Mouse (Mus musculus) cerebellum, postnatal 14 days (tissue): ENCODE measurements around the gene 1500009C09Rik.

Source experiments
- DNase-seq, 2 experiments: peaks; one replicate each; pipeline ENCODE4 v3.0.0; 2021; ENCODE audit warnings: mixed read lengths in 2 of 2

Gene 1500009C09Rik

DNA sequence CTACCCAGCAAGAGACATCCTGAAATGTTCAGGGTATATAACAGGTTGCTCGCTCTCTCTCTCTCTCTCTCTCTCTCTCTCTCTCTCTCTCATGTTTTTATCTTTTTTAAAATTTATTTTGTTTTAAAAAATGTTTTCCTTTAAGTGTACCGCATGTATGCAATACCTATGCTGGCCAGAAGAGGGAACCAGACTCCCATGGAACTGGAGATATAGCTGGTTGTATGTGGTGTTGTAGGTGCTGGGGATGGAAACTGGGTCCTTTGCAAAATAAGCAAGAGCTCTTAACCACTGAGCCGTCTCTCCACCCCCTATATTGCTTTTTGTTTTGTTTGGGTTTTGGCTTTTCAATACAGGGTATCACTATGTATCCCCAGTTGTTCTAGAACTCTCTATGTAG, 618 bp upstream of the 1500009C09Rik start:
- DNase-seq, result no peak

DNA sequence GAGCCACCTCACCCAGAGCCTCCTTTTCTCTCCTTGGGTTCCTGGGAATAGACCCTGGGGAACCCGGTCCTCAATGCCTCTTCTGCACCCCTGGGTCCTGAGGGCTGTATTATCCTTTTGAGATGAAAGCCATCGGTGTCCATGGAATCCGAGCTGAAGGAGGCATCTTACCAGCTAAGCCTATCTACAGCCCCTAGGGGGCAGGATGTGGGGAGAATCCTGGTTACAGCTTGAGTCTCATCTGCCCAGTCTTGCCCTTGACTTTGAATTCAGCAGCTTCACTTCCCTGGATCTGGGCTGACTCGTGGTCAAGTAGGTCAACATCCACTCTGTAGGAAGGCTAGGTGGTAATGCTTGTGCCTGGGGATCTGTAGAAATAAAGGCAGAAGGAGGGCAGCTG, 3.1 kb downstream of the 1500009C09Rik start:
- DNase-seq, result peak in 1 of 2 experiments; percentile 61

DNA sequence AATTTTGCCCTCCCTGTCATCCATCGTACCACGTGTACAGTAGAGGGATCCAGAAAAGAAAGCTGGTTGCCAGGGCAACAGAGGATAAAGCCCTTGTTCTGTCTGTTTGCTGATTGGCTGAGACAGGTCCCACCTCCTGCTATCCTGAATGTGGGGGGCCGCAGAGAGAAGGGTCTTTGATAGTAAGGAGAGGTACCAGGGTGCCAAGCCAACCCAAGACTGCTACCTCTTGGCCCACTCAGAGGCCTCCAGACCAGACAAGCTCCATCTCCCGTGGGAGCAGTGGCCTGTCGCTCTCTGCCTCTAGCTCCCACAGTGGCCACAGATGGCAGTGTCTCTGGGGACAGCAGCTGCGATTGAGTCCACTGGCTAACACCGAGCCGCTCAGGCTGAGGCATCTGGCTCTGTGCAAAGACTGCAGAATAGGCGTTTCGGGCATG, 3.8 kb downstream of the 1500009C09Rik start:
- peak; percentile 82 to 83 for DNase-seq

DNA sequence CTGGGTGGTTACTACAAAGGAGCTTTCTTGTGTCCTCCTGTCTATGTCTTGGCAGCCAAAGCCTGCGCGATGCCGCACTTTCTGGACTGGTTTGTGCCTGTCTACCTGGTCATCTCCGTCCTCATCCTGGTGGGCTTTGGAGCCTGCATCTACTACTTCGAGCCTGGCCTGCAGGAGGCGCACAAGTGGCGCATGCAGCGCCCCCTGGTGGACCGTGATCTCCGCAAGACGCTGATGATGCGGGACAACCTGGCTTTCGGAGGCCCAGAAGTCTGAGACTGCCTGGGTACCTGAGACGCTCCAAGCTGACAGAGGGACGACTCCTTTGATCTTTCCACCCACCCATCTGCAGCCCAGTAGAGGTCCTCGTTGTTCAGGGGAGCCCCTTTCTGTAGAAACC, 7.3 kb downstream of the 1500009C09Rik start:
- peak; percentile 89 to 95 for DNase-seq

DNA sequence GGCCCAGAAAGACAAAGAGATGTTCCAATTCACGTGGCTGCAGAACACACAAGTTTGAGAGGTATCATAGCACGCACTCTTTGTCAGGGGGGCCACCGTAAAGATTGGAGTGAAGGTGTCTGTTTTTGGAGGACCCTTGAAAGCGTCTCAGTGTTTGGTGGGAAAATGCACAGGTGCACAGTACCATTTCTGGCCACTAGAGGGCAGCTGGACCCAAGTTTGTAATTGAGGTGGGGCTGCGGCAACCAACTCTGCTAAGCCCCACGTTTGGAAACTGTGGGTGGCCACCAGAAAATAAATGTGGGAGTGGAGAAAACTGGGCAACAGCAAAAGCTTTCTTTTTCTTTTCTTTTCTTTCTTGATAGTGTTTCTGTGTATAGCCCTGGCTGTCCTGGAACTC, 14.2 kb downstream of the 1500009C09Rik start:
- DNase-seq, result peak; percentile 90 to 91

DNA sequence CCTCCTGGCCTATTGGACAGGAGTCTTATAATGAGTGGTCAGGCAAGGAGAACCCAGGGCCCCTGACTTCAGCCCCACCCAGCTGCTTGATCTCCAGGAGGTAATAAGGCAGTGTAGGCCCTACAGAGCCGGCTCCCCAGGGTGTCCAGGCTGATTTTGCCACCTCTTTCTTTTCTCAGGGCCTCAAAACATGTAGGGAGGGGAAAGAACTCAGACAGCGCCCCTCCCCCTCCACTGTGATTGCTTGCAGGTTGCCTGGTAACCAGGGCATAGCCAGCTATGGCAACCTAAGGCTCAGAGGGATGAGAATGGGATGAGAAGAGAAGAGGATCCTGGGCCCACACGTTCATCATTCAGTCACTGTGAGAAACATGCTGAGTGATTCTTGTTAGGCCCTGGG, 16.0 kb downstream of the 1500009C09Rik start:
- DNase-seq, result peak; percentile 63 to 81

DNA sequence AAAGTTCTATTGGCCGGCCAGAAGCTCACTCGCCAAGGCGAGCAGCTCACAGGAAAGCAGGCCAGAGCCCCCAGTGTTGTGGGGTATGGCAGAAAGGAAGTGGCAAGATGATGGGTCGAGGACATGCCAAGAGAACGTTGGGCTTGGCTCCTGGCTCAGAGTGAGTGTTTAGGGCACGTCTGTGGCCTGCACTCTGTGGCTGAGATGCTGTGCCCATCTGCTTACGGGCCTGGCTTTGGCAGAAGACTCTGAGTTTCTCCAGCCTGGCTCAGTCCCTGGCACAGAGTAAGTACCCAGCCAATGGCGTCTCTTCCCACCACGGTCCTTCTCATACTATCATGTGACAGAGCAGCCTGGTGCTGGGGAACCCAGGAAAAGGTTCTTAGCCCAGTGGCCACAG, 16.6 kb downstream of the 1500009C09Rik start:
- DNase-seq, result peak; percentile 77 to 84

DNA sequence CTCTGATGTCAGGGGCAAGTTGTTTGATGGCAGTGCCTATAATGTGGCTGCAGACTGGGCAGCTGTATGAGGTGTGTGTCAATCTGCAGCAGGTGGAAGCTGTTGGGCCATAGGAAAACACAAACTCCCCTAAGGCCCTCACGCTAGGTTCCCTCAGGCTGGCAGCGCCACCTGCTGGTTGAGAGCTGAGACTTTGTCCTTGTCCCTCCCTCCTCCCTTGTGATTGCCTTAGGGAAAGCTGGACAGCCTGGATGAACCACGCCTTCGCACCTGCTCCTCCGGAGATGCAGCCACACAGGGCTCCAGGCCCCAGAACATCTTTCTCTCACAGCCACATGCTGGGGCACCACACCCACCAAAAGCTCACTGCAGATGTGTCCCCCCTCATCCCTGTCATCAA, 19.0 kb downstream of the 1500009C09Rik start:
- DNase-seq, result peak; percentile 88 to 96

DNA sequence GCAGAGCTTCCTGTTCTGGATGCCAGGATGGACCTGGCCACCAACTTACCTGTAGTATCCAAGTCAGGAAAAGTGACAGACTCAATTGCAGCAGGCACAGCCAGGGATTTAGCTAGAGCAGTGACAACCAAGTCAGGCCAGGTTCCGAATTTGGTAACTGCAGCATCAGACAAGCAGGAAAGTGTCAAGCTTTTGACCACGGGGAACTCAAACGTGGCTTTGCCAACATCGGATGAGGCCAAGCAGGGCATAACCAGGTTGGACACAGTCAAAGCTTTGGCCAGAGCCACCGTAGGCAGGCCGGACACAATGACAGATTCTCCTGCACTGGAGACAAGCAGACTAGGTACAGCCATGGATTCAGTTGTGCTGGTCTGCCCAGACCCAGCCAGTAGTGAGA, 20.1 kb downstream of the 1500009C09Rik start:
- peak; percentile 50 to 60 for DNase-seq

DNA sequence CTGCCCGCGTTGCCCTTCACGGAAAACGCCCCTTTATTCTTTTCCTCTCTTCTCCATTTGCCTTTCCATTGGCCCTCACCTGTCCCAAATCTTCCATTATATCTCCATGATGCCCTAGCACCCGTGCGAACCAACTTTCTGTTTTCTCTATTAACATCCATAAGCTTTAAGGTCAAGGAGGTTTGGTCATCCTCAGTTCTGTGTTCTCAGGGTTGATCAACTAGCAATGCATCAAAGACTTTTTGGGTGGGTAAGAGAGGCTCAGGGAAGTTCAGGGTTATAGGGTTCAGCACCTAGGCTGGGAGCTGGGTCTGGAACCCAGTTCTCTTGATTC, 22.4 kb downstream of the 1500009C09Rik start, which contains the start of gene Sept3:
TSS of gene Sept3 (plus strand) at position 301 of the 334 bp plus-strand sequence.
- no peak for DNase-seq

DNA sequence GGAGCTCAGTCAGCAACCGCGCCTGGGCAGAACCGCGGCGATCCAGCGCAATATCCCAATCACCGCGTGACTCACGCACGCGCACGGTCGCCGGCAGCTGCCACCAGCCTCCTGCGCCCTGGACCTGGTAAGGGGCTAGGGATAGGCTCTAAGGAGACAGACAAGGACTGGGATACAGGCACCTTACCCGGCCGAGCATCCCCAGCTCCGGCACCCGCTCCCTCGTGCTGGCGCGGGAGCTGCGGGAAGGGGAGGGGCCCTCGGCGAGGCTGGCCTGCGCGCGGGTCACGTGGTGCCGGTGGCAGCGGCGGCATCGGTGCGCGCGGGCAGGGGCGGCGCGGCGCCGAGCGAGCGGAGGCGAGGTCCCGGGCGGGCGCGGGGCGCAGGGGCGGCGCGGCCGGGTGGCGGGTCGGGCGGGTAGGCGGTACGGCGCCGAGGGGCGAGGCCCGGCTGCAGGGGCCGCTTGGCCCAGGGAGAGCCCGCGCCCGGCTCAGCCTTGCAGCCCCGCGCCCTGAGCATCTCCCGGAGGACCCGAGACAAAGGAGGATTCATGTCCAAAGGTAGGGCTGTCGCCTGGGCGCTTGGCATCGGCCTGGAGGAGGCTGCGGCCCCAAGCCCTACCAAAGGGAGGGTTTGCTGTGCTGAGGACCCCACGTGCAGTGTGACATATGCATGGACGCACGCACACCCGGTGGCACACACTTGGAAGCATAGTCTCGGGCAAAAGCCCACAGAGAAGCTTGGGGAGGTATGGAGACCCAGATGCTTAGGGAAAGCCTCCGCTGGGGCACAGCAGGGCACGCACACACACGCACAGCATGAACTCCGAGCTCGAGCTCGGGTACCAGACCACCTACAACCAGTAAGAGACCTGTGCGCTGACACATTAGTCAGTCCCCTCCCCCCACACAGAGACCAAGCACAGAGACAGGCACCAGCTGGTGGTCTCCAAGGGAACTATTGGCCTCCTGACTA, 23.0 kb downstream of the 1500009C09Rik start:
- DNase-seq, result peak; percentile 90 to 92

DNA sequence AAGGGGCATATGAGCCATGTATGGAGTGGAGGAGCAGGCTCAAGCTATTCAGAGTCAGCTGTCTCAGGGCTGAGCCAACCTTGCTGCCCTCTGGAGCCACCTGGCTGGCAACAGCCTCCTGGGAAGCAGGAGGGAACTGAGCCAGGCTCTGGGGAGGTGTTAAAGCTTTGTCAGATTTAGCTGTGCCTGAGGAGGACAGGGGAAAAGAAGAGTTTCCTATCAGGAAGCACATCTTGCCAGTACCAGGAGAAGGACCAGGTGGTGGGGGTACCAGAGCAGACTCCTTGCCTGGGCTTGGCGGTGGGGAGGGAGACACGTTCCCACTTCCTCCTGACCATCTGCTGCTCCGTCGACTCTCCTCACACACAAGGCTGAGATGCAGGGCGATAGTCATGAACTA, 25.4 kb downstream of the 1500009C09Rik start:
- DNase-seq, result peak; percentile 92 to 95

DNA sequence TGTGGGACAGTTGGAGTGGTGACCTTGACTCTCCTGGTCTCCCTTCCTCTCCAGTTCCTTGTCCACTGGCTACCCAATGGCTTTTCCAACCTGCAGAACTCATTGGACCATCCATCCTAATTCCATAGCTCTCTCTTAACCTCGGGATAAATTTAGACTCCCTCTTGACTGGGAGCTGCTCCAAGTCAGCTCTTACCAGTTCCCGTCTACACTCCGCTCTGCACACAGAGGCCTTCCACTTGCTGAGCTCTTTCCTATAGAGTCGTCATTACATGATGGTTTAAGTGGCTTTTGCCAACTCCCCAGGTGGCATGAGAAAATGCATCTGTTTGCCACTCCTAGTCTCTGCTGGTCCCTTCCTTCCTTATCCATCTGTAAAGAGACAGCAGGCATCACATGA, 28.4 kb downstream of the 1500009C09Rik start:
- no peak for DNase-seq

DNA sequence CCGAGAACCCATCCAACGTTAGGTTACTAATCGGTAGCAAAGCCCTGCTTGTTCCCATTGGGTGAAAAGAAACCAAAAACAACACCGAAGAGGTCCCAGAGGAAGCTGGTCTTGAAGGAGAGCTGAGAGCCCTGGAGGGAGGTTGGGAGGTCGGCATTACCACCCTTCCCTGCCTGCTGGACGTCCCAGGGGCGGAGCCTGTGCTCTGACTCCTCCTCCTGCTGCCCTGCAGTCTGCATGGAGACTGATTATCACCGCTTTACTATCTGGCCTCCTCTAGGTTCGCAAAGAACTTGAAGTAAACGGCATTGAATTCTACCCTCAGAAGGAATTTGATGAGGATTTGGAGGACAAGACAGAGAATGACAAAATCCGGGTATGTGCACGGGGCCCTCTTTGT, 34.0 kb downstream of the 1500009C09Rik start:
- DNase-seq, result no peak

DNA sequence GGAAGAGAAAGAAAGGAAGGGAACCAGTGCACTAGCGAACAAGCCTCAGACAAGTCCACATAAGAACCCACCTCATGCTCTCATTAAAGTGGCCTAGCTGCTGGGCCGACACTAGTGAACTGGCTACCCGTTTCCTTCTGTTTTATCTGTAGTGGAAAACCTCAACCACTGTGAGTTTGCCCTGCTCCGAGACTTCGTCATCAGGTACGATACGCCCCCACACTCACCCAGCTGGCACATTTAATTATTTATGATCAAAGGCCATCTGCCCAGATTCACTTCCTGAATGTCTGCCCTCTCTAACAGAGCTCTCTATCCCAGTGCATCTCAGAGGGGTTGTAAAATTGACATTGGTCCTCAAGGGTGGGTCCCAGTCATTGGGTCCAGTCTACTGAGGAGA, 38.1 kb downstream of the 1500009C09Rik start:
- DNase-seq, result no peak

DNA sequence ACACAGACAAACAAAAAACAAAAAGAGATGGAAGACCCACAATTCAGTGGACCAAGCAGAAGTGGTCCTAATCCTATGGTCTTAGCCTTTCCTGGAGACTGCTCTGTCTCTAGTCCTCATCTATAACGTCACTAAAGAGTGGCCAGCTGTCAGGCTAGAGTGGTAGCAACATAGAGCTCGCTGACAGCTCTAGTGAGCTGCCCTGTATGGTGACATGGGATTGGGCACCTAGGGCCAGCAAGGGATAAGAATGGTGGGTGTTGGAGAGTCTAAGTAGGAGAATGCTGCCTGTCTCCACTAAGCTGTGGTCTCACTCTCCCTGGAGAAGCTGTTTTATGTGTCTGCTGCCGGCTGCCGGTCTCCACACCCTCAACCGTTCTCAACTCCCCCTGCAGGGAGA, 40.7 kb downstream of the 1500009C09Rik start:
- no peak for DNase-seq

DNA sequence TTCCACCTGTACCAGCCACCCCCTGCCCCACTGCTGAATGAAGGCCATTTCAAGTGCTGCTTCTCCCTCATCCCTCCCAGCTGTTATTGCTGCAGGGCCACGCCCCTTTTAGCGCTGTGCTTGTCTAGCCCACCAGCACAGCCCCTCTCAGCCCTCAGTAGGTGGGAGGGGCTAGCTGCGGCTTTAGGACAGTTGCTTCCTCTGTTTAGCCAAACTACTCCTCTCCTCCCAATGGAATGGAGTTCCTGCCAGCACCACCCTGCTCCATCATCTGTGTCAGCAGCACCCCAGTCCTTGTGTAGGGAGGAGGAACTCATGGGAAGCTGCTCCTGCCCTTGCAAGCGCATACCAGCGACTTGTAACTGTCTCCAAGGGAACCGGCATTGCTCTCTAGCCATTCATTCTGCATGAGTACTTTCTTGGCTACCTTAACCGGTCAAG, 41.1 kb downstream of the 1500009C09Rik start:
- peak; percentile 40 to 41 for DNase-seq

DNA sequence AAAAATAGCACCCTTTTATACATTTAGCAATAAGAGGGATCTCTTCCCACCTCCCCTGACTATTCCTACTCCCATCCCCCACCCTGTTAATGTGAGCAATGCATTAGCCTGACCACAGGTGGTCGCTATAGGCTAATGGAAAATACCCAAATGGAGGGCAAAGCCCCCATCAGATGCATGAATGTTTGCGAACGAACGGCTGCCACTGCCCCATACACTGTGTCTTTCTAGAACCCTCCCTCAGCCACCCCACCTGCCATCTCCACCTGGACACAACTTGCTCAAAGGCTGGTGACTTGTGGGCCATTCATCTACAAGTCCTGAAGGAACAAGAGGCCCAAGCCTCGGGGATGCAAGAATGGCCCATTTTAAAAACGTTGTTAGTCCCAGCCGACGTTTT, 41.9 kb downstream of the 1500009C09Rik start:
- peak; percentile 60 to 64 for DNase-seq

DNA sequence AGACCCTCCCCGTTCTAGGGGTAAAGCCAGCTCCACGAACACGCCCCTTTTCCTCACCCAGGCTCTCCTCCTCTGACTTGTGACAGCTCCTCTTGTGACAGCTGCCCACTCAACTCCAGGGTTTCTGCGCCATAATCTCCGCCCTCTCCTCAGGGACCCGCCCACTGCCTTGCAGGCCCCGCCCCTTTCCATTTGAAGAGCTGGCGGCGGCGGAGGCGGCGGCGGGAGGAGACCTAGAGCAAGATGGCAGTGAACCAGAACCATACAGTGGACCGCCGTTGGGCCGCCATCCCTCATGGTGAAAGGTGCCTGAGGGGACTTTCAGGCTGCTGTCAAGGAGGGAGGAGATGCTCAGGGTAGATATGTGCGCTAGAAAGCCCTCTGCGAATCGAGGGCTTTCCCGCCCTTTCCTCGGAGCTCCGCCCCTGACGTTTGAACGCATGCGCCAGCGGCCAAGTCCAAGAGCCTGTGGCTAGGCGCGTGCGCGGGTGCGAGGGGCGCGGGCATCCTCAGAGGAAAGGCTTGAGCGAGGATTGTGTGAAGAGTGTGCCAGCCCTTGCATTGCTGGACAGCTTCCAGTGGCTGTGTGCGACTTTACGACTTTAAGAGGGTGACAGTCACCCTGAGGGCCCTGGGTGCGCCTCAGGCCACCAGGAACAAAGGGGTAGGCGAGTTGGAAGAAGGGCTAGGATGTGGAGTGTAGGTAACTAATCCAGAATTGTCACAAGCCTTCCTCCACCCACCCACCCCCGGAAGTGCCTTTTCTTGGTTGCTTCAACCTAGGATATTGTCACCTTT, 46.8 kb downstream of the 1500009C09Rik start, which contains the start of gene Wbp2nl:
TSS of gene Wbp2nl (plus strand) at position 191 of the 798 bp plus-strand sequence.
- peak; percentile 30 to 34 for DNase-seq

DNA sequence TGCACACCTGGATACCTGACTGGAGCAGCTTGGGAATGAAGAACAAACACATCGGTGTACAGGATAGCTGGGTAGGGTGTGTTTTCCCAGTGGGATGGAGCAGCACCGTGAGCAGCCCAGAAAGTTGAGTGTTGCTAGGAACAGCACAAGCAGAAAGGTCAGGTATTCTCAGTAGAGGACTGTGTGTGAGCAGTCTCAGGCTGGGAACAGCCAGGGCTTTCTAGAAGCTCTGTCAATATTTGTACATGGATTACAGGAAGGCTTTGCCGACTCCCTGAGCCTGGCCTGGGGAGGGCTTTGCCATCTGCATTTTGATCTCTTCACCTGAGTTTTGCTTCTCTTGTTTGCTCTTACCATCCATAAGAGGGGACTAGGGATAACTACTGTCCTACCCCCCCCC, 54.9 kb downstream of the 1500009C09Rik start:
- DNase-seq, result no peak

DNA sequence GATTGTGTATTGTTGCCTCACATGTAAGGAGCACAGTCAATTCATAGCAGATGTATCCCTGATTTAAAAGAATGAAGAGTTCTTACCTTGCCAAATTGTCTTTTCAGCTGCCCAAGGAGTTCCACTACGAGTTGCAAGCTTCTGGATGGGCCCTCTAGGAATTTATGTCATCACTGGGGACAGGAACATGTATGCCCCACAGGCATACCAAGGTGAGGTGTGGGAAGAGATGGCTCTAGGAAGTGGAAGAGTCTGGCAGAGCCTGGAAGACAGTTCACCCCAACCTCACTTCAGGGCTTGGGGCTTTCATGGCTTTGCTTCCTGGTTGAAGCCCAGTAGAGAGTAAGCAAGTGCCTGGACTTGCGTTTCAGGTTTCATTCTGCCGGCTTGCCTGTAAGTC, 56.2 kb downstream of the 1500009C09Rik start:
- no peak for DNase-seq
